Mouse (Mus musculus) testis, postnatal 14 days (tissue): ENCODE results near the gene Tmem236.

Experiments
- DNase-seq: peaks from one replicate; pipeline ENCODE4 v3.0.0; 2021; ENCODE audit warnings: low spot score

Tmem236 gene

DNA sequence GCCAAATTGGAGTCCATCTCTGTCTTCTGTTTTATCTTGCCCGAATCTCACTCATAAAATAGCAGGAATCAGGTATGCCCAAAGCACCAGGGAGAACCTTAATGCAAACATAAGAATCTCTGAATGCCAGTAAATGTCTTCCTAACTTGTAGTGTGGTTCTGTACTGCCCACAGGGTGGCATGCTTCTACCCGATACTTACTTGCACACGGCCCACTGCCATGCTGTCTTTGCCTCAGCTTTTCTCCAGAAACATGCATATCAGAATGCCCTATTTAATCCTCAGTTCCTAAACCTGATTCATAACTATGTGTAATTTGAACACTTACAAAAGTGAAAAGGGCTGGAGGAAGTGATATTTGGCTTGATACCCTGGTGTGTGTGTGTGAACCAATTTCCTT lies 77.6 kb downstream of the Tmem236 start:
- no peak for DNase-seq

DNA sequence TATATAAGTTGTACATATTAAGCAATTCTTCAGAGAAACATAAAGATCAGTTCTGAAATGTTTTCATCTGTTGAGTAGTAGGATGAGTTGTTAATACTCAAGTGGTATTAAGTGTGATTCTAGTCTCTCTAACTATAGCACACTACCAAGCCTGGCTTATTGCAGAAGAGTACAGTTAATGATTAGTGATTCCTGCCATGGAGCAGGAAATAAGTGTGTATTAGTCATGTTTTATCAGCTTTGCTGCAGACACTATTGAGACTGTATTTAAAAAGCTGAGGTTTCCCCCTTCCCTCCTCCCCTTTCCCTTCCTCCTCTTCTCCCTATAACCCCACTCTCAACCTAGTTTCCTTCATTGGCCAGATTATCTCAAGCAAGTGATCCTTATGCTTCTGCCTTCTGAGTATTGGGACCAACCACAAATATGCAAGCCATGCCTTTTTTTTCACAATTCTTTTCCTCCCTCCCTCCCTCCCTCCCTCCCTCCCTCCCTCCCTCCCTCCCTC lies 84.1 kb downstream of the Tmem236 start:
- no peak for DNase-seq

GRCm38 (mm10) chr2:14262090-14262489 lies 87.8 kb downstream of the Tmem236 start:
- DNase-seq, result no peak

DNA sequence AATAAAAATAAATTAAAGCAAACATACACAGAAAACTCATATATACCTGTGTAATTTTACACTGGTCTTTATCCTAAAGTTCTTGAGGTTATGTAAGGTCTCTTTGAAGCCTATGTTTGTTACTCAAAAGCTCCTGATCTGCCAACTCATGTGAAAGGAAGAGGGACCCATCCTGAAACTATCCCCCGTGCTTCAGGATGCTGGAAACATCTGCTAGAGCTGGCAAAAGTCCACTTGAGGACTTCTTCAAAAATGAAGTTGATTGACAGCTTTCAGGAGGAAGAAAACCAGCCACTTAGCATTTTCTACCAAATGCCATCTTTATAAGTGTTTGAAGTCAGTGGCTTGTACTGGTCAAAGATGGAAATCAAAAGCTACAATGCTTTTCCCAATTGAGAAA lies 94.8 kb downstream of the Tmem236 start:
- DNase-seq, result no peak
